Mouse (Mus musculus) cortical plate, adult 2 months (tissue): ENCODE data around the gene 9330182L06Rik. TPM values are rescaled to one million over a fixed set of nuclear protein-coding genes. Genes with fewer than 3 reads are reported as not detected.

ENCODE experiments used
- H3K27ac ChIP-seq: fragments of 200-500 bp; 2 replicates; pipeline ENCODE4 v1.5.1; 2012; ENCODE audit warnings: low read length, control low read depth, inconsistent platforms; ENCODE audit not compliant: insufficient read depth
- H3K4me1 ChIP-seq: fragments of 200-500 bp; 2 replicates; pipeline ENCODE4 v1.6.1; 2011; ENCODE audit warnings: low read length; ENCODE audit not compliant: control insufficient read depth, insufficient read depth
- H3K4me3 ChIP-seq: fragments of 200-500 bp; 2 replicates; pipeline ENCODE4 v1.5.1; 2011; ENCODE audit warnings: mild to moderate bottlenecking, low read length, control low read depth; ENCODE audit not compliant: insufficient read depth
- CTCF ChIP-seq: fragments of 200-500 bp; IDR thresholded peaks from 2 replicates; pipeline ENCODE4 v1.5.1; 2011; ENCODE audit warnings: mild to moderate bottlenecking, control low read depth, low read length; ENCODE audit not compliant: insufficient read depth; ENCODE audit errors: extremely low read depth
- POLR2A ChIP-seq: fragments of 200-500 bp; IDR thresholded peaks from 2 replicates; pipeline ENCODE4 v1.6.1; 2011; ENCODE audit warnings: mild to moderate bottlenecking, low read length, control low read depth; ENCODE audit not compliant: insufficient read depth; ENCODE audit errors: extremely low read depth
- polyA plus RNA-seq: library from polyadenylated mRNA; depleted of rRNA; stranded (reverse); fragments of >200 nt; gene quantifications from 2 replicates; pipeline ENCODE4 v1.2.3, GENCODE M21; 2012; rRNA removed

Gene 9330182L06Rik
- polyA plus RNA-seq, 1 experiment = 21.3 TPM

DNA sequence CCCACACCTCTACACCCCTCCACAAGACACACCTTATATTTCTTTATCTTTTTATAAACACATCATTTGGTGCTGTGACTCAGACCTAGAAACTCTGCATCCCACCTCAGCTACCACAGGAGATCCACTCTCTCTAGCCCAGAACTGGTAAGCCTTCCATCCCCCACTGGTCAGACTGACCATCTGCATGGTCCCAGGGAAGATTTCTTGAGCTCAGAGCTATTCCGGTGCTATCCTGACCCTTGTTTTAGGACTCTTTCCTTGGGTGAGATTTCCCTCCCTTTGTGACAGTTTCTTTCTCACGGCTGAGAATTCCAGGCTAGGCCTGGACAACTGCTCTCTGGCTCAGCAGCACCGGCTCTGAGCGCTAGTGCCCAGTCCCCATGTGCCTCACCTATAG is 231.3 kb downstream of the 9330182L06Rik start:
- TF ChIP-seq CTCF (no peak), POLR2A (no peak)
- H3K4me1 ChIP-seq = peaks cover 2% of the 10 kb centered on the region; the same call in 1 of the 2 replicates
- H3K4me3 ChIP-seq = no peak overlapping the region
- no peak overlapping the region for H3K27ac ChIP-seq

GRCm38 (mm10) chr5:9511027-9511426 is 245.1 kb downstream of the 9330182L06Rik start:
- Histone ChIP-seq H3K4me3 (no peak overlapping the region), H3K27ac (no peak overlapping the region), H3K4me1 (no peaks in the 10 kb centered on the region)
- TF ChIP-seq POLR2A (no peak), CTCF (no peak)

DNA sequence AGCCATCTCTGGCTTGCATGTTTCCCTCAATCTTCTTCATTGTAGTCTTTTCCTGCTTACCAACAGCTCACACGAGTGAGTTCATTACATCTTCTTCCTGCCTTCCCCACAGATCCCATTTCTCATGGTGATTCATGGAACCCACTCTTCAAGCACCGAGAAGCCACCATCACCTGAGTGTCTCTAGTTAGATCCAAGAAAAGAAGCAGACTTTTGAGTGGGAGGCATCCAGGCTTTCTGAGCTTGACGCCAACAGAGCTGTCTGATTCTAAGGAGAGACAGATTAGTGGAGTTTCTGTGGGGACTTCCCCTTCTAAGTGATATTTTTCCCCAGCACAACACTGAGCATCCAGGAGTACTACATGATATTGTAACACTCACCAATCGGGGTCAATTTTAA is 259.6 kb downstream of the 9330182L06Rik start:
- TF ChIP-seq CTCF (no peak), POLR2A (no peak)

More for the DNA sequence above, 259.6 kb downstream of the 9330182L06Rik start:
- H3K4me1 ChIP-seq = peaks cover 3% of the 10 kb centered on the region; the same call in 1 of the 2 replicates
- H3K27ac ChIP-seq = no peak overlapping the region
- H3K4me3 ChIP-seq = no peak overlapping the region

Other genes with a start within 250 kb of the 9330182L06Rik start
- gene Tmem243, start 165.4 kb upstream of the 9330182L06Rik start, polyA plus RNA-seq = 20.0 and 22.7 TPM in 2 replicates
- 63.4 and 67.7 TPM in 2 replicates for gene Dmtf1, start 104.3 kb upstream of the 9330182L06Rik start, polyA plus RNA-seq